Mouse (Mus musculus) left cerebral cortex, postnatal 14 days (tissue): ENCODE results near the gene Rhof. TPM values are rescaled to one million over a fixed set of nuclear protein-coding genes. Genes with fewer than 3 reads are reported as not detected.

Source experiments
- total RNA-seq, 2 experiments: library from RNA; stranded (reverse); gene quantifications; 2 replicates each; pipeline ENCODE4 v1.2.3; 2021

The Rhof gene
- total RNA-seq, 2 experiments from 2014 or later: 54.3 to 56.3 TPM

Other genes starting within 250 kb of the Rhof start
- gene Kdm2b, start 142.9 kb downstream of the Rhof start, total RNA-seq: 10 to 100 TPM; 29.1 to 31.1 TPM
- 10 to 100 TPM in 1 of 2 experiments, 1 to 10 TPM in 1; 9.6 to 12.0 TPM for gene Orai1, start 117.6 kb downstream of the Rhof start, total RNA-seq
- not detected for gene Morn3, start 85.7 kb downstream of the Rhof start, total RNA-seq
- gene Tmem120b, start 64.3 kb downstream of the Rhof start, total RNA-seq: 10 to 100 TPM; 15.8 to 18.8 TPM
- 10 to 100 TPM; 31.3 to 31.4 TPM for gene Setd1b, start 9.5 kb upstream of the Rhof start, total RNA-seq
- gene Psmd9, start 36.7 kb upstream of the Rhof start, total RNA-seq: 10 to 100 TPM; 29.2 to 29.7 TPM
- not detected for gene Hpd, start 50.0 kb upstream of the Rhof start, total RNA-seq
- 1 to 10 TPM; 6.6 to 8.9 TPM for gene Wdr66, start 119.4 kb upstream of the Rhof start, total RNA-seq
- gene Bcl7a, start 211.1 kb upstream of the Rhof start, total RNA-seq: 10 to 100 TPM; 76.2 to 79.1 TPM